Mouse (Mus musculus) Patski (cell line): ENCODE measurements around the gene Oas1h. TPM values are rescaled to one million over a fixed set of nuclear protein-coding genes. Genes with fewer than 3 reads are reported as not detected.
A peak's percentile ranks its signal among the peaks of the same experiment; 100 is the strongest.
"Not testable (repeated sequence)": the region's sequence is repeated elsewhere in the genome, so short reads cannot be mapped to it uniquely, and the experiment has no call there.

Experiments
- ATAC-seq: fragments of 100-300 bp; one replicate; pipeline ENCODE4 v1.8.0; 2021
- CTCF ChIA-PET: fragments of 350-600 bp; sonication (Branson Sonifier 250); formaldehyde crosslinking; loops from one replicate; lab custom pipeline; 2022; ENCODE audit warnings: inconsistent platforms; lab: Charles Lee
- POLR2A ChIA-PET: fragments of 350-600 bp; sonication (Branson Sonifier 250); formaldehyde crosslinking; loops from one replicate; lab custom pipeline; 2022; ENCODE audit warnings: antibody characterized with exemption, inconsistent platforms; lab: Charles Lee
- DNase-seq: peaks from one replicate; pipeline ENCODE4 v3.0.0-alpha.2; 2011; ENCODE audit warnings: low read depth, low spot score
- H3K27me3 ChIP-seq: fragments of 371-371 bp; one replicate; pipeline ENCODE4 v1.5.1; 2021
- CTCF ChIP-seq: fragments of 100-300 bp; IDR thresholded peaks from one replicate; pipeline ENCODE4 v1.5.1; 2021
- in situ Hi-C: fragments of 300-500 bp; cut with MboI; formaldehyde crosslinking; loops from 3 replicates; pipeline ENCODE4 v1.11.1; 2018; ENCODE audit warnings: low pct_unique_long_range_greater_than_20kb, mixed read lengths
- polyA plus RNA-seq: library from polyadenylated mRNA; unstranded; gene quantifications from one replicate; pipeline ENCODE4 v1.2.3, GENCODE M21; 2021

Gene Oas1h
- polyA plus RNA-seq, 1 experiment from 2014 or later: not detected

GRCm38 (mm10) chr5:120847067-120847466 is 14.2 kb upstream of the Oas1h start, which contains the start of gene Oas1f:
TSS of gene Oas1f (plus strand) at chr5:120847367.
- ATAC-seq: no peak
- H3K27me3 ChIP-seq: peaks cover 5% of the 10 kb centered on the region
- no peak for TF ChIP-seq CTCF
- POLR2A ChIA-PET: no interaction called here
- in situ Hi-C loops: no loop called here
- DNase-seq: no peak
- CTCF ChIA-PET: no interaction called here

DNA sequence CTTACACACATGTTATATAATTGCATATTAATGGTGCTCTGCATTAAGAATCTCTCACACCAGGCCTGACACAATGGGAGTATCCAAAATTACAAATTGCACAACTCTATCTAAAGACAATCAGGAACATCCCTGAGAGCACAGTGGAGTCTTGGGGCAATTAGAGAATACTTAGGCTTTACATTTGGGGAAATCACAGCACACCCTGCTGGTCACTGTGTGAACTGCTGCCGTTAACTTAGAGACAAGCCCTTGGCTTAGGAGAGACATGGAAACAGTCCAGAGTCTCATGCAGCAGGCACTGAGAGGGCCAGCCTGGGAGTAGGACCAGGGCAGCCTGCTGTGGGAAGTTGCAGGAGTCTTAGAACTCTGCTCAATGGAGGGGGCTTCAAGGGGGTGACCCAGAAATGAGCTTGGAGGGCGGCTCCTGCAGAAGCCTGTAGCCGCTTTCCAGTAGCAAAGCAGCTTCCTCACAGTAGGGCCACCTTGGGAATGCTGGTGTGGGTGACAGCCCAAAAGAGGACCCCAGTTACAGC is 11.6 kb upstream of the Oas1h start:
- ChIA-PET POLR2A (no interaction called here), CTCF (interaction anchor here (0.8 to 1.5 kb wide), 3 partner anchors 10 to 57 kb away, joined by 3 to 6 read pairs (median 4); no protein-coding TSS in a partner anchor)
- DNase-seq (no peak), ATAC-seq (no peak)
- in situ Hi-C loops: no loop called here
- H3K27me3 ChIP-seq: peaks cover 5% of the 10 kb centered on the region
- TF ChIP-seq CTCF: peak; percentile 80

DNA sequence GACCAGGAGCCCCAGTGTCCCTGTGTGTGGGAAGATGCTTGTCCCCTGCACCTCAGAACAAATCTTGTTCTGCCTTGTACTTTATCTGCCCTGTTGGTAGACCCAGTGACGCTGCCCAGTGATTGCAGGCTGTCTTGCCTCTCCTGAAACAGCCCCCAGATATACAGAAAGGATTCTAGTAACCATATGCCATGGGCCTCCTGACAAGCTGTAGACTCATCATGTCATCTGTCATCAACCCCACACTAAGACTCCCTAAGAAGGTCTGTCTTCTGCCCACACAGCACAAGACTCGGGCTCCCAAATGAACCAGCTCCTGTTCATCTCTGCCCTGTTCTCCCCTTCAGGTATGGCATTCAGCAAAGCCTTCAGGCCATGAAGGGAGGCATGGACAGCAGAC is 2.0 kb upstream of the Oas1h start:
- TF ChIP-seq CTCF: no peak
- ATAC-seq: no peak
- in situ Hi-C loops: no loop called here
- ChIA-PET CTCF (no interaction called here), POLR2A (interaction anchor here (0.7 kb wide), 1 partner anchor 1161 kb away, joined by 3 read pairs; no protein-coding TSS in a partner anchor)
- no peak for DNase-seq
- H3K27me3 ChIP-seq: peaks cover 8% of the 10 kb centered on the region

DNA sequence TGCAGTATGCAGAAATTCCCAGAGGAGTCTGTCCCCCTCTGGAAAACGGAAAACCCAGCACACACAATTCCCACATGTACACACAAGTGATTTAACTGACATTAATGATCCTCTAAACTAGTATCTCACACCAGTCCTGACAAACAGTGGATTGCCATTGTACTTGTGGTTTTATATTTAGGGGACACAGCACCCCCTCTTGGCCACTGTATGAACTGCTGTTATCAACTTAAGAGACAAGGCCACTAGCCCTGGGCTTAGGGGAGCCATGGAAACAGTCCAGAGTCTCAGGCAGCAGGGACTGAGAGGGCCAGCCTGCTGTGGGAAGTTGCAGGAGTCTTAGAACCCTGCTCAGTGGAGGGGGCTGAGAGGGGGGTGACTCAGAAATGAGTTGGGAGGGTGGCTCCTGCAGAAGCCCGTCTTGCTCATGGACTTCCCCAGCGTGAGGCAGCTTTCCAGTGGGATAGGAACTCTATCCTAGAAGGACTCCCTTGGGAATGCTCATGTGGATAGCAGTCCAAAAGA is 4.2 kb downstream of the Oas1h start:
- ATAC-seq: no peak
- POLR2A ChIA-PET: no interaction called here
- CTCF ChIA-PET: no interaction called here
- no peak for DNase-seq
- in situ Hi-C loops: no loop called here
- peaks cover 8% of the 10 kb centered on the region for H3K27me3 ChIP-seq
- TF ChIP-seq CTCF: no peak

- ATAC-seq: no peak
- TF ChIP-seq CTCF: no peak
- CTCF ChIA-PET: no interaction called here
- no peaks in the 10 kb centered on the region for H3K27me3 ChIP-seq
- in situ Hi-C loops: no loop called here
- no peak for DNase-seq
- POLR2A ChIA-PET: no interaction called here
These were observed 8.3 kb downstream of the Oas1h start for GRCm38 (mm10) chr5:120869436-120870015.

- in situ Hi-C loops: no loop called here
- no peak for TF ChIP-seq CTCF
These were observed 8.9 kb downstream of the Oas1h start for GRCm38 (mm10) chr5:120870081-120870480.

GRCm38 (mm10) chr5:120870782-120871181 is 9.6 kb downstream of the Oas1h start:
- no peak for TF ChIP-seq CTCF
- no peak for ATAC-seq
- in situ Hi-C loops: no loop called here
- POLR2A ChIA-PET: no interaction called here
- no peaks in the 10 kb centered on the region for H3K27me3 ChIP-seq
- DNase-seq: no peak
- CTCF ChIA-PET: no interaction called here

More at GRCm38 (mm10) chr5:120870081-120870480, 8.9 kb downstream of the Oas1h start:
- ATAC-seq (no peak), DNase-seq (no peak)
- no peaks in the 10 kb centered on the region for H3K27me3 ChIP-seq
- ChIA-PET CTCF (no interaction called here), POLR2A (no interaction called here)

- POLR2A ChIA-PET: no interaction called here
- CTCF ChIA-PET: no interaction called here
- ATAC-seq (no peak), DNase-seq (no peak)
- TF ChIP-seq CTCF: no peak
- H3K27me3 ChIP-seq: no peaks in the 10 kb centered on the region
- in situ Hi-C loops: no loop called here
These were observed 10.2 kb downstream of the Oas1h start for GRCm38 (mm10) chr5:120871469-120871868.

GRCm38 (mm10) chr5:120876839-120877238 is 15.6 kb downstream of the Oas1h start:
- ATAC-seq, in situ Hi-C loops, POLR2A ChIA-PET, H3K27me3 ChIP-seq, DNase-seq, CTCF ChIA-PET: not testable (repeated sequence)

DNA sequence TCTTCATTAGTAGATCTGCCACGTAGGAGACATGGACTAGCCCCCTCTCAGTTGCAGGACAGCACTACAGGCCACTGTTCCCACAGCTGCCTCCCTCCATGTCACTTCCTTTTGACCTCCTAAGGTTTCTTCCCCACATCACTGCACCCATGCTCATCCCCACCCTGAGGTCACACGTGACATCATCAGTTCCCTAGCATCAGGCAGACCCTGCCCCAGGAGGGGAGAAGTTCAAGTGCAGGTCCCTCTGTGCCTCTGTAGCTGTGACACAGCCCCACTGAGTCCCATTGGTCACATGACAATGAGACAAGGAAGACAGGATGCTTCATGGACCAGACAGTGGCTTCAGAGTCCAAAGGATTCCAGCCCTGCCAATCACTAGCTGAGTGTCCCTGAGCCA is 16.2 kb downstream of the Oas1h start:
- H3K27me3 ChIP-seq, ATAC-seq, in situ Hi-C loops, CTCF ChIA-PET, POLR2A ChIA-PET, DNase-seq: not testable (repeated sequence)

DNA sequence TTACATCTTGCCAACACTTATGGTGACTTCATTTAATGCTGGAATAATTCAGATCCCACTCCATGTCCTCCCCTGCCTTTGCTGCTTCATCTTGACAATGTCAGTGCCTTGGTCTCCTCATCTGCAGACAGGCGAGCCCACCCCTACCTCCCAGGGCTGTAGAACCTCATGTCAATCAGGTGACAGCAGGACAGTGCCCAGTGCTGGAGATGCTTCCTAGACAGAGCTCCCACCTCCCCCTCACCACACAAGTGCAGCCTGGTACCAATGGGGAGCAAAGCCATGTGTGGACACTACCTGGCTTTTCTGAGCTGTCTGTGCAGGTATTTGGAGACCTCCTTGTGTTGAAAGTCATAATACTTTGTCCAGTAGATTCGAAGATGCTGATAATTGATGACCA is 17.6 kb downstream of the Oas1h start:
- in situ Hi-C loops, CTCF ChIA-PET, ATAC-seq, DNase-seq, H3K27me3 ChIP-seq, POLR2A ChIA-PET: not testable (repeated sequence)

DNA sequence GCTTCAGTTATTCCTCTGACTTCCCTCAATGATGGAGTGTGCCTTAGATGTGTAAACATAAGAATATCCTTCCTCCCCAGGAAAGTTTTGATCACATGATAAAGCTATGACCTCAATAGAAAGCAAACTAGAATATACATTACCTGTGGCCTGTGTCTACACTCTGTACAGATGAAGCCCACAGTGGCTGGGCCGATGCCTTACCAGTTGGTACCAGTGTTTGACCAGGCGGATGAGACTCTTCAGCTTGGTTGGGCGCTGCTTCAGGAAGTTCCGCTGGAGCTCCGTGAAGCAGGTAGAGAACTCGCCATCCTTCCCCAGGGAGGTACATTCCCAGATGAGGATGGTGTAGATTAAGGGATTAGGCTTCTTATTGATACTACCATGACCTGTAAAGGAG is 20.5 kb downstream of the Oas1h start:
- ATAC-seq, DNase-seq, POLR2A ChIA-PET, CTCF ChIA-PET, H3K27me3 ChIP-seq, in situ Hi-C loops: not testable (repeated sequence)

GRCm38 (mm10) chr5:120887413-120887812 is 26.2 kb downstream of the Oas1h start, which contains the start of gene Oas1g:
TSS of gene Oas1g (minus strand) at chr5:120887613.
- DNase-seq, in situ Hi-C loops, ATAC-seq, CTCF ChIA-PET, H3K27me3 ChIP-seq: not testable (repeated sequence)
- POLR2A ChIA-PET: interaction anchor here (0.6 kb wide), 1 partner anchor 685 kb away, joined by 3 read pairs; no protein-coding TSS in a partner anchor
